Mouse (Mus musculus): ENCODE measurements around the gene Nucb1. TPM values are rescaled to one million over a fixed set of nuclear protein-coding genes. Genes with fewer than 3 reads are reported as not detected.
"Not testable (repeated sequence)": the region's sequence is repeated elsewhere in the genome, so short reads cannot be mapped to it uniquely, and the experiment has no call there.

Gene Nucb1
- polyA plus RNA-seq, 1 experiment from 2014 or later: 159 TPM

- no peaks in the 10 kb centered on the region for H3K27me3 ChIP-seq (ENCODE audit: control insufficient read depth, insufficient read depth, low read length)
- no peak overlapping the region for H3K27ac ChIP-seq (replicated peaks in 1 of 2; ENCODE audit: control insufficient read depth in 1 of 2, insufficient read depth in 1 of 2, low read depth in 2 of 2, low read length in 2 of 2)
- ATAC-seq (ENCODE audit: insufficient number of reproducible peaks, insufficient read depth, low FRiP score, low read depth): no peak
- H3K9me3 ChIP-seq (ENCODE audit: control insufficient read depth, low read length): no peaks in the 10 kb centered on the region
- H3K9ac ChIP-seq (ENCODE audit: low read length): peak overlapping the region; percentile 92
- H3K4me1 ChIP-seq (ENCODE audit: control insufficient read depth in 2 of 2, insufficient read depth in 2 of 2, low read length in 2 of 2): peaks cover 11 to 21% of the 10 kb centered on the region in 2 experiments
- H3K4me3 ChIP-seq (ENCODE audit: control insufficient read depth in 1 of 2, insufficient read depth in 1 of 2, low read depth in 1 of 2, low read length in 2 of 2): peak overlapping the region; percentile 87 to 89
- H3K36me3 ChIP-seq (ENCODE audit: control insufficient read depth, insufficient read depth, low read length): peaks cover 40% of the 10 kb centered on the region
- peak overlapping the region; percentile 88 for H3K4me2 ChIP-seq (ENCODE audit: low read length)
- 84% methylated on average over 9 of the region's 9 CpGs for WGBS
Measured at GRCm38 (mm10) chr7:45465549-45465948, 44.7 kb downstream of the Nucb1 start.

GRCm38 (mm10) chr7:45465112-45465511, 45.1 kb downstream of the Nucb1 start:
- no peak overlapping the region for H3K4me2 ChIP-seq (ENCODE audit: low read length)
- H3K4me3 ChIP-seq (ENCODE audit: control insufficient read depth in 1 of 2, insufficient read depth in 1 of 2, low read depth in 1 of 2, low read length in 2 of 2): no peak overlapping the region
- H3K9ac ChIP-seq (ENCODE audit: low read length): no peak overlapping the region
- H3K27ac ChIP-seq (replicated peaks in 1 of 2; ENCODE audit: control insufficient read depth in 1 of 2, insufficient read depth in 1 of 2, low read depth in 2 of 2, low read length in 2 of 2): no peak overlapping the region
- H3K9me3 ChIP-seq (ENCODE audit: control insufficient read depth, low read length): no peaks in the 10 kb centered on the region
- H3K4me1 ChIP-seq (ENCODE audit: control insufficient read depth in 2 of 2, insufficient read depth in 2 of 2, low read length in 2 of 2): peaks cover 15 to 25% of the 10 kb centered on the region in 2 experiments
- peaks cover 40% of the 10 kb centered on the region for H3K36me3 ChIP-seq (ENCODE audit: control insufficient read depth, insufficient read depth, low read length)
- no peak for ATAC-seq (ENCODE audit: insufficient number of reproducible peaks, insufficient read depth, low FRiP score, low read depth)
- WGBS: 92% methylated on average over 12 of the region's 12 CpGs
- H3K27me3 ChIP-seq (ENCODE audit: control insufficient read depth, insufficient read depth, low read length): no peaks in the 10 kb centered on the region

GRCm38 (mm10) chr7:45463987-45464778, 46.0 kb downstream of the Nucb1 start:
- Histone ChIP-seq H3K4me2 (ENCODE audit: low read length) (no peak overlapping the region; the same call in 1 of the 2 replicates), H3K36me3 (ENCODE audit: control insufficient read depth, insufficient read depth, low read length) (peaks cover 40% of the 10 kb centered on the region), H3K4me3 (ENCODE audit: control insufficient read depth in 1 of 2, insufficient read depth in 1 of 2, low read depth in 1 of 2, low read length in 2 of 2) (no peak overlapping the region), H3K9me3 (ENCODE audit: control insufficient read depth, low read length) (no peaks in the 10 kb centered on the region), H3K4me1 (ENCODE audit: control insufficient read depth in 2 of 2, insufficient read depth in 2 of 2, low read length in 2 of 2) (peaks cover 17 to 27% of the 10 kb centered on the region in 2 experiments), H3K27me3 (ENCODE audit: control insufficient read depth, insufficient read depth, low read length) (no peaks in the 10 kb centered on the region), H3K27ac (replicated peaks in 1 of 2; ENCODE audit: control insufficient read depth in 1 of 2, insufficient read depth in 1 of 2, low read depth in 2 of 2, low read length in 2 of 2) (no peak overlapping the region), H3K9ac (ENCODE audit: low read length) (no peak overlapping the region)
- WGBS: 94% methylated on average over 7 of the region's 7 CpGs
- ATAC-seq (ENCODE audit: insufficient number of reproducible peaks, insufficient read depth, low FRiP score, low read depth): no peak

- H3K4me2 ChIP-seq (ENCODE audit: low read length); H3K4me3 ChIP-seq (ENCODE audit: control insufficient read depth in 1 of 2, insufficient read depth in 1 of 2, low read depth in 1 of 2, low read length in 2 of 2); ATAC-seq (ENCODE audit: insufficient number of reproducible peaks, insufficient read depth, low FRiP score, low read depth); H3K9me3 ChIP-seq (ENCODE audit: control insufficient read depth, low read length); H3K9ac ChIP-seq (ENCODE audit: low read length); H3K27ac ChIP-seq (replicated peaks in 1 of 2; ENCODE audit: control insufficient read depth in 1 of 2, insufficient read depth in 1 of 2, low read depth in 2 of 2, low read length in 2 of 2); H3K27me3 ChIP-seq (ENCODE audit: control insufficient read depth, insufficient read depth, low read length): not testable (repeated sequence)
- 79% methylated on average over 4 of the region's 4 CpGs for WGBS
- peaks cover 49% of the 10 kb centered on the region for H3K36me3 ChIP-seq (ENCODE audit: control insufficient read depth, insufficient read depth, low read length)
- H3K4me1 ChIP-seq (ENCODE audit: control insufficient read depth in 2 of 2, insufficient read depth in 2 of 2, low read length in 2 of 2): peaks cover 19 to 31% of the 10 kb centered on the region in 2 experiments
Measured at GRCm38 (mm10) chr7:45462868-45463267, 47.3 kb downstream of the Nucb1 start.

- H3K4me2 ChIP-seq (ENCODE audit: low read length): no peak overlapping the region
- no peak overlapping the region for H3K4me3 ChIP-seq (ENCODE audit: control insufficient read depth in 1 of 2, insufficient read depth in 1 of 2, low read depth in 1 of 2, low read length in 2 of 2)
- H3K27me3 ChIP-seq (ENCODE audit: control insufficient read depth, insufficient read depth, low read length): no peaks in the 10 kb centered on the region
- H3K9ac ChIP-seq (ENCODE audit: low read length): no peak overlapping the region
- 87% methylated on average over 4 of the region's 4 CpGs for WGBS
- no peak for ATAC-seq (ENCODE audit: insufficient number of reproducible peaks, insufficient read depth, low FRiP score, low read depth)
- peaks cover 55% of the 10 kb centered on the region for H3K36me3 ChIP-seq (ENCODE audit: control insufficient read depth, insufficient read depth, low read length)
- no peak overlapping the region for H3K27ac ChIP-seq (replicated peaks in 1 of 2; ENCODE audit: control insufficient read depth in 1 of 2, insufficient read depth in 1 of 2, low read depth in 2 of 2, low read length in 2 of 2)
- peaks cover 24 to 37% of the 10 kb centered on the region in 2 experiments for H3K4me1 ChIP-seq (ENCODE audit: control insufficient read depth in 2 of 2, insufficient read depth in 2 of 2, low read length in 2 of 2)
- no peaks in the 10 kb centered on the region for H3K9me3 ChIP-seq (ENCODE audit: control insufficient read depth, low read length)
Measured at GRCm38 (mm10) chr7:45462325-45462724, 47.9 kb downstream of the Nucb1 start.

GRCm38 (mm10) chr7:45461781-45462180, 48.4 kb downstream of the Nucb1 start:
- Histone ChIP-seq H3K9me3 (ENCODE audit: control insufficient read depth, low read length) (no peaks in the 10 kb centered on the region), H3K36me3 (ENCODE audit: control insufficient read depth, insufficient read depth, low read length) (peaks cover 60% of the 10 kb centered on the region), H3K4me1 (ENCODE audit: control insufficient read depth in 2 of 2, insufficient read depth in 2 of 2, low read length in 2 of 2) (peaks cover 24 to 38% of the 10 kb centered on the region in 2 experiments), H3K27ac (replicated peaks in 1 of 2; ENCODE audit: control insufficient read depth in 1 of 2, insufficient read depth in 1 of 2, low read depth in 2 of 2, low read length in 2 of 2) (0 out of 4 replicates have a peak overlapping the region, but pooled peaks of 1 of the 2 experiments have one; percentile 1), H3K4me3 (ENCODE audit: control insufficient read depth in 1 of 2, insufficient read depth in 1 of 2, low read depth in 1 of 2, low read length in 2 of 2) (no peak overlapping the region), H3K4me2 (ENCODE audit: low read length) (peak overlapping the region; percentile 11; the same call in 1 of the 2 replicates), H3K9ac (ENCODE audit: low read length) (no peak overlapping the region; the same call in 1 of the 2 replicates), H3K27me3 (ENCODE audit: control insufficient read depth, insufficient read depth, low read length) (no peaks in the 10 kb centered on the region)
- no peak for ATAC-seq (ENCODE audit: insufficient number of reproducible peaks, insufficient read depth, low FRiP score, low read depth)
- WGBS: 94% methylated on average over 4 of the region's 4 CpGs

- H3K27me3 ChIP-seq (ENCODE audit: control insufficient read depth, insufficient read depth, low read length): no peaks in the 10 kb centered on the region
- H3K9ac ChIP-seq (ENCODE audit: low read length): peak overlapping the region; percentile 70
- H3K9me3 ChIP-seq (ENCODE audit: control insufficient read depth, low read length): no peaks in the 10 kb centered on the region
- ATAC-seq (ENCODE audit: insufficient number of reproducible peaks, insufficient read depth, low FRiP score, low read depth): no peak
- WGBS: 60% methylated on average over 5 of the region's 5 CpGs
- H3K4me3 ChIP-seq (ENCODE audit: control insufficient read depth in 1 of 2, insufficient read depth in 1 of 2, low read depth in 1 of 2, low read length in 2 of 2): no peak overlapping the region
- H3K36me3 ChIP-seq (ENCODE audit: control insufficient read depth, insufficient read depth, low read length): peaks cover 60% of the 10 kb centered on the region
- H3K27ac ChIP-seq (replicated peaks in 1 of 2; ENCODE audit: control insufficient read depth in 1 of 2, insufficient read depth in 1 of 2, low read depth in 2 of 2, low read length in 2 of 2): peak overlapping the region; percentile 80 to 86
- H3K4me1 ChIP-seq (ENCODE audit: control insufficient read depth in 2 of 2, insufficient read depth in 2 of 2, low read length in 2 of 2): peaks cover 24 to 42% of the 10 kb centered on the region in 2 experiments
- peak overlapping the region; percentile 74 for H3K4me2 ChIP-seq (ENCODE audit: low read length)
Measured at GRCm38 (mm10) chr7:45461326-45461725, 48.9 kb downstream of the Nucb1 start.
